Mouse (Mus musculus): ENCODE data around the gene Nhej1.

GRCm38 (mm10) chr1:74961722-74962121 lies 163.3 kb downstream of the Nhej1 start:
- TF ChIP-seq CTCF (IDR thresholded peaks at IDR 0.05; ENCODE audit: control insufficient read depth, insufficient read depth, insufficient replicate concordance, low read depth, low read length) = no peak
- no peak for TF ChIP-seq POLR2A (IDR thresholded peaks at IDR 0.05; ENCODE audit: control insufficient read depth, low read depth, low read length)

Data from testis, adult 2 months (tissue).